Mouse (Mus musculus): ENCODE measurements around the gene Rnf31. TPM values are rescaled to one million over a fixed set of nuclear protein-coding genes. Genes with fewer than 3 reads are reported as not detected.

The Rnf31 gene
- 10 to 100 TPM; 15.9 to 16.4 TPM for total RNA-seq (2021)
- long read RNA-seq, experiment 1, partial matches to known transcripts: 3 of 7 reads
- long read RNA-seq, experiment 1, other reads (novel, unspliced or antisense): 0 of 7 reads
- long read RNA-seq, experiment 2, partial matches to known transcripts: 5 of 6 reads
- long read RNA-seq, experiment 2, other reads (novel, unspliced or antisense): 0 of 6 reads

DNA sequence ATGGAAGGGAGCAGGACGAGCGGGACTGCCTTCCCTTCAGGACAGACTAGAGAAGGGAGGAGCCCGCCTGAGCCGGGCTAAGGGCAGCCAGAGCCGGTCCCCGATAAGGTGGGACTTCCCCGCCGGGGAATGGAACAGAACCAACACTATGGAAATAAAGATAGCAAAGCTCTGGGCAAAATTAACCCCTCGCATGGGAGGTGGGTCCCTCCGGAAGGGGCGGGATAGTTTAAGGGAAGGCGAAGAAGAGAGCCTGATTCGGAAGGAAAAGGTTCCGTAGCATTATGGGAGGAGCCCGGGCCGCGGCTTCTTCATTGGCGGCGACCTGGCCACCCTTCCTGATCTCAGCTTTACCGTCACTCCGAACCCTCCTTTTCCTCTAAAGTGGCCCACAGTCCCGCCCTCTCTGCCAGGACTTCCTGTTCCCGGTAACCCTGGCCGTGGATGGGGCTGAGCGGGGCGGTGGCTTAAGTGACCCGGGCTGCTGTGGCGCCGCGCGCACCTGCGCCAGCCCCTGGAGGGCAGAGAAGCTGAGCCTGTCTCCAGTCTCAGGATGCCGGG is at the start of gene Rnf31:
TSS of gene Rnf31 (plus strand) at position 378 of the 561 bp plus-strand sequence.
- DNase-seq: peak; percentile 88

DNA sequence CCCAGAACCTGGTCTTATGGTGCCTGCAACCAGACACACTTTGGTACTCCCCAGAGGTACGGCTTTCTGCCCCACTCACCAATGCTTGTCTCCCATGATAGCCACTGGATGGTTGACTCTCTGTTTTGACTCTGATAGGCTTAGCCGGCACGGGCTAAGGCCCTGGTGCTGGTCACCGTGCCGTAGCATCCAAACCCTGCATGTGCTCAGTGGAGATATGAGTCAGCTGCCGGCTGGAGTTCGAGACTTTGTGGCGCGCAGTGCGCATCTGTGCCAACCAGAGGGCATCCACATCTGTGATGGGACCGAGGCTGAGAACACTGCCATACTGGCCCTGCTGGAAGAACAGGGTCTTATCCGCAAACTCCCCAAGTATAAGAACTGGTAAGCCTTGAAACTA is 49.2 kb upstream of the Rnf31 start:
- DNase-seq: no peak

DNA sequence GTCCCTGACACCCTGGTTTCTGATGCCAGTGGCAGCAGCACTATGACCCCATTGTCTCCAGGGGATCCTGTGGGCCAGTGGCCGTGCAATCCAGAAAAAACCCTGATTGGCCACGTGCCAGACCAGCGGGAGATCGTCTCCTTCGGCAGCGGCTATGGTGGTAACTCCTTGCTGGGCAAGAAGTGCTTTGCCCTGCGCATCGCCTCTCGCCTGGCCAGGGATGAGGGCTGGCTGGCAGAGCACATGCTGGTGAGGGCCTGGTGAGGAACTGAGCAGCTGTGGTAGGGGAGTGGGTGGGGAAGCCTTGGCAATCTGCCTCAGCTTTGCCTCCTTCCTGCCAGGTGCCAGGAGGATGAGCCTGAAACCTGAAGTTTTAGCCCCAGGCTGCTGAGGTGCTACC is 47.2 kb upstream of the Rnf31 start:
- peak; percentile 31 for DNase-seq

- DNase-seq: no peak
Observed at GRCm38 (mm10) chr14:55550191-55550590, 41.3 kb upstream of the Rnf31 start.

GRCm38 (mm10) chr14:55551347-55551746 is 40.2 kb upstream of the Rnf31 start:
- DNase-seq: no peak

- no peak for DNase-seq
Observed at GRCm38 (mm10) chr14:55551794-55552193, 39.7 kb upstream of the Rnf31 start.

DNA sequence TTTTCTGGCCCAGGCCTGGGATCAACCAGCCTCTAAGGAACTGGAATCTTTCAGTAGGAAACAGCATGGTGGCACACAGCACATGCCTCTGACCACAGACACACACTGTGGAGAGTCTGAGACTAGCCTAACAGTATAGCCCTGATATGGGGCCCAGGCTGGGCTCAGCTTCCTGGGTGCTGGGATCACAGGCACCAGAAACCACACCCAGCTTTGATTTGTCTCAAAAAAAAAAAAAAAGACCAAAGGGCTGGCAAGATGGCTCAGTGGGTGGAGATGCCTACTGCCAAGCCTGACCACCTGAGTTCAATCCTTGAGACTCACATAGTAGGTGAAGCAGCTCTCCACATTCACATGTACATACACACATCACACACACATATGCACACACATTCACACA is 36.9 kb upstream of the Rnf31 start:
- no peak for DNase-seq

DNA sequence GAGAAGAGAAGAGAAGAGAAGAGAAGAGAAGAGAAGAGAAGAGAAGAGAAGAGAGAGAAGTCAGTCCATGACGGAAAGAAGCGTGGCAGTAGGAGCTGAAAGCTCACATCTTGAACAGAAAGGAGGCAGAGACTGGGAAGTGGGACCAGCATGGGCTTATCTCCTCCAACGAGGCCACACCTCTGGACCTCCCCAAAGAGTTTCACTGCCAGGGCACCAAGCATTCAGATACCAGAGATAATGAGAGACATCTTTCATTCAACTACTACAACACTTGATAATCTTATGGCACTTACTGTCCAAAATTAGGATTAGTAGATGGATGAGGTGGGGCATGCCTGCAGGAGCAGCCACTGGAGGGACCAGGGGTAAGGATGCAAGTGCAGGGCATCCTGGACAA is 35.7 kb upstream of the Rnf31 start:
- no peak for DNase-seq

DNA sequence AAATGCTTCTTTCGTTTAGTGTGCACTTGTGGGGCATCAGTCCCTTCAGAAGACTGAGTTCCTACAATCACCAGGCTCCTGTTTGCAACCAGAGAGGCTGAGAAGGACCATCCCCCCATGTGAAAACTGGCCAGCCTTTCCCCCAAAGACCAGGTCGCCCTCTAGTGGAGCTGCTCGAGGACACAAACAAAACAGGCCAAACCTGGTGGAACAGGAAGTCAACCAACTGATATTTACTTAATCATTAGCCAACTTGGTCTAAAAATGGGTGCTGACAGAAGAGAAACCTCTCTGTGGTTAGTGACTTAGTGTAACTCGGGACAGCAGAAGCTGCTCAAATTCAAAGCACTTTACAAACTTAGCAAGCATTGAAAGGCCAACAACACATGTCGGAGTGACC is 34.5 kb upstream of the Rnf31 start:
- DNase-seq: peak; percentile 77

DNA sequence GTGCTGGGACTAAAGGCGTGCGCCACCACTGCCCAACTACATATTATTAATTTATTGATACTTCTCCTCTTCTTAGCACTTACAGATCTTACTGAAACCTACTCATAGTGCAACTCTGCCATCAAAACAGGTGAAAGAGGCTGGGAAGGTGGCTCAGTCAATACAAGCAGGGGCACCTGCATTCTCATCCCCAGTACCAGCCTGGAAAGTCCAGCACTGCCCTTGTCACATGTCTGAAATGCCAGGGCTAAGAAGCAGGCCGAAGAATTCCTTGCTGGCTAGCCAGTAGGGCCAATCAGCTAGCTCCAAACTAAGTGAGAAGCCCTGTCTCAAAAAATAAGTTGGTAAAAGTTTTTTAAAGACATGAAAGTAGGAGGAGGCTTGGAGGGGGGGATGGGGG is 33.9 kb upstream of the Rnf31 start:
- DNase-seq: no peak

DNA sequence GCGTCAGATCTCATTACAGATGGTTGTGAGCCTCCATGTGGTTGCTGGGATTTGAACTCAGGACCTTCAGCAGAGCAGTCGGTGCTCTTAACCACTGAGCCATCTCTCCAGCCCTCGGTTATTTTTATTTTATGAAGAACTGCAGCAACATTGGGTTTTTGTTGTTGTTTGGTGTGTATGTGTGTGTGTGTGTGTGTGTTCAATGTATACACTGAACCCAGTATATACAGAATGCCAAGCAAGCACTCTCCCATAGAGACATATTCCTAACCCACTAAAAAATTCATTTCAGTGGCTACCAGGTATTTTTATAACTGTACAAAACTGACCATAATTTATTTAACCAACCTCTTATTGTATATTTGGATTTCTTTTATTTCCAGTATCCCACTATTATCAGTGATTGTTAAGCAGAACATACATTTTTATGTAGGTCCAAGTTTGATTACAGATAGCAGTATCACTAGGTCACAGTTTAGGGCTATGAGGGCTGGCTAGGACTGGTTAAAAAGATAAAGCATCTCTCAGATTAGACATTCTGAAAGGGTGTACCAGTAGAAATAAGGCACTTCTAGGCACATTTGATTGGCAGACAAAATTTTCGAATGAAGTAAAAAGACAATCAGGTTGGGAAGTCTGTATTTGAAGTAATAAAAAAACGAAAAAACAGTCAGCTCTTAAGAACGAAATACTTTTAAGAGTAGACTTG is 32.6 kb upstream of the Rnf31 start:
- DNase-seq: no peak

GRCm38 (mm10) chr14:55559799-55560201 is 31.7 kb upstream of the Rnf31 start, which contains the start of gene Dcaf11:
TSS of gene Dcaf11 (plus strand) at chr14:55560006.
- peak; percentile 89 for DNase-seq

DNA sequence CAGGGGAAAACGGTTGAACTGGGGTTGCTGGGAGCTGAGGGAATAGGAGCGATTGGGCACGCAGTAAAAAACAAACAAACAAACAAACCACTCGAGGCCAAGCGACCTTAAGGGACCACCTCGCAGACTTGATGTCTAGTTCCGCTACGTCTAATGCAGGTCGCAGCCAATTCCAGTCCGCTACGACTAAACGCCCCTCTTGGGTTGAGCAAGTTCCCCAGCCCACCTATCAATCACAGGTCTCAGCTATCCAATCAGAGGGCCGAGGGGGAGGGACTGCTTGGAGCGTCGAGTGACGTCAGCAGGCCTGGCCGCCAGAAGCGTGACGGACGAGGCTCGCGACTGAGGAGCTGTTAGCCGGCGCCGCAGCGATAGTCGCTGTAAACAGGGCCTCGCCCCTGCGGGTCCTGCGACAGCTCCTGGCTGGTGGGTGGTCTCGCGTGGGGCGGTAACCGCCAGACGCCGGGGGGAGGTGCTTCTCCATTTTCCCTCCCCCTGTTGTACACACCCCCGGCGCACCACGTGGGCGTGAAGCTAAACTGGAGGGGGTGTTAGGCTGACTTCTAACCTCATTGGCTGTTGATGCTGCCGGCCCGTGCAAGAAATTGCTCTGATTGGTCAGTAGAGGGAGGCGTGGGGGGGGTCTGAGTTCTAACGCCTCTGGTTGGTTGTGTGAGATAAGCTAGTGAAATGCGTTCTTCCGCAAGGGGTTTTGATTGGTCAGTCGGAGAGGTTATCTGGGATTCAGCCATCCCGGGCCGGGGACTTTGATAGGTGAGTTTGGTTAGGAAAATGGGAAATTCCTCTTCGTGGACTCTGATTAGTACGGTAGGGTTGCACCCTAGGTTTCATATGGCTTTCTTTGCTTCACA is 31.1 kb upstream of the Rnf31 start, which contains the start of gene A730061H03Rik:
TSS of gene A730061H03Rik (minus strand) at position 205 of the 872 bp plus-strand sequence.
- DNase-seq: peak; percentile 95

GRCm38 (mm10) chr14:55561860-55562259 is 29.6 kb upstream of the Rnf31 start:
- DNase-seq: no peak

DNA sequence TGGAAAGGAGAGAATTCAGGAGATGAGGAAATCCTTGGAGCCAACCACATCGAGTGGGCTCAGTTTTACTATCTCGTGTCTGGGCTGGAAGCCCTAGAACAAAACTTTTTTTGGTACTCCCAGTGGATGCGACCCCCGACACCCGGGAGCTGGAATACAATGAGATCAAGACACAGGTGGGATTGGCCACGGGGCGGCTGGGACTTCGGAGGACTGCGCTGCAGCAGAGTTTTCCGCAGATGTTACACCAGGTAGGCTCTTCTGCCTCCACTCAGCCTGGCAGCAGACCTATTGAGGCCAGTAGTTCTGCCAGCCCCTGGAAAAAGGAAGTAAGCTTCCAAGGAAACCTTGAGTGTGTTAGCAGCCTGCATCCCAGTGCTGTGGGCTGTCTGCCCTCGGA is 28.3 kb upstream of the Rnf31 start:
- DNase-seq: no peak

- no peak for DNase-seq
Observed at GRCm38 (mm10) chr14:55565748-55566147, 25.8 kb upstream of the Rnf31 start.

DNA sequence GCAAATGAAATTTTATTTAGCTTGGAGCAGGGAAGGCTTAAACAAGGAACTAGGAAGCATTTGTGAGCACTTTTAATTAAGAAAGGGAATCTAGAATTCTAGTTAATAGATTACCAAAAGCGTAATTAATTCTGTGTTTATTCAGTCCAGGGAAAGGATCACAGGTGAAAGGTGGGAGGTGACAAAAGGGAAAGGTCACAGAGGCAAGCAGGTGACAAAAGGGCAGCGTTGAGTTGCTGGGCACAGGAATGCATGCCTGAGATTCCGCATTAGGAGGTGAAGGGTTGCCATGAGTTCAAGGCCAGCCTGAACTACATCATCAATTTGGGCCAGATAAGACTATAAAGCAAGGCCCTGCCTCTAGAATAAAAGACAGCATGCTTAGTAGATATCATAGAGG is 24.0 kb upstream of the Rnf31 start:
- DNase-seq: no peak

DNA sequence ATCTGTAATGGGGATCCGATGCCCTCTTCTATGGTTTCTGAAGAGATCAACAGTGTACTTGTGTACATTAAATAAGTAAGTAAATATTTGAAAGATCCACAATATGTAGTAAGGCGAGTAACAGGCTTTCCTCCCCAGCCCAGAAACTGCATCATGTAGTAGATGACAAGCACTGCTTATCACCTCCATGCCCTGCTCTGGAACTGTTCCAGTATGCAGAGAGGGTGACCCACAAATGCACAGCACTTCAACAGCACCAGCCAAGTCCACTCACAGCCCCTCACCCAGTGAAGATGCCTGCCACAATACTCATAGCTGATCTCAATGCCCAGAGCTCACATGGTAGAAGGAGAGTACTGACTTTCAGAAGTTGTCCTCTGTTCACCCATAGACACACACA is 20.9 kb upstream of the Rnf31 start:
- no peak for DNase-seq

DNA sequence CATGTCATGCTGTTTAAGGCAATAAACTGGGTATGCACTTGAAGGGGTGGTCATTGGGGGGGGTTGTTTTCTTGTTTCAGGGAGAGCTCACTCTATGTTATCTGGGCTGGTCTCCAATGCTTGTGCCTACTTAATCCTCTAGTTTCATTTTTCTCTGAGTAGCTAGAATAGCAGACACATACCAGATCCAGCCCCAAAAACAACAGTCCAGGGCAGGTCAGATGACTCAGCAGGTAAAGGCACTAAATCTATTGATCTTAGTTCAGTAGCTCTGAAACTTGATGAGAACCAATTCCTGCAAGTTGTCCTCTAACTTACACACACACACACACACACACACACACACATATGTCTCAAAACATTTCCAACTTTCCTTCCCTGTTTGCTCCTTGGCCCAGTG is 19.7 kb upstream of the Rnf31 start:
- no peak for DNase-seq

DNA sequence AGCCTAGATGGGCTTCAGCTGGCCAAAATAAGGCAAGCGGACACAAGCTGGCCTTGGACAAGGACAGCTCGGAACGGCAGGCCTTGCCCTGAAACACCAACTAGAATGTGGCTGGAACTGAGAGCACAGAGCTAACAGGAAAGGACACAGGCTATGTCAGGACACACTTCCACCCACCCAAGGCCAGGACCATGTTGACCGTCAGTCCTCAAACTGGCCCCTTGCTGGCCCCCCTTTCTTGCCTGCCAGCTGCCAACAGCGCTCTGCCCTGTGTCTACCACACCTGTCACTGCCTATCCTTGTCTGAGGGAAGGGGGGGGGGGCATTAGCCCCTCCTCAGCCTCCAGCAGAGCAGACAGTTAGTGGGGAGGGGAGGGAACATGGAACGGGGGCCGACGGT is 16.2 kb upstream of the Rnf31 start, which contains the start of gene Fitm1:
TSS of gene Fitm1 (plus strand) at position 316 of the 400 bp plus-strand sequence.
- DNase-seq: peak; percentile 62

DNA sequence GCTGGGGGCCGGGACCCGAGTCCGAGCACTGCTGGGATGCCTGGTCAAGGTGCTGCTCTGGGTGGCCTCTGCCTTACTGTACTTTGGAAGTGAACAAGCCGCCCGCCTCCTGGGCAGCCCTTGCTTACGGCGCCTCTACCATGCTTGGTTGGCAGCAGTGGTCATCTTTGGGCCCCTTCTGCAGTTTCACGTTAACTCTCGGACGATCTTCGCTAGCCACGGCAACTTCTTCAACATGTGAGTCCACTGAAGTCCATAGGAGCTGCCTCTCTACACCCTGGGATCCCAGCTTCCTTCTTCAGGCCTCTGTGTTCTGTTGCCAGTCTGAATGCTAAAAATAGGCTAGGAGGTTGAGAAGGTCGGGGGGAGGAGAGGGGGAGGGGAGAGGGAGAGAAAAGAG is 15.8 kb upstream of the Rnf31 start:
- DNase-seq: no peak

- DNase-seq: peak; percentile 55
Observed at GRCm38 (mm10) chr14:55576376-55576775, 15.1 kb upstream of the Rnf31 start.
